Mouse (Mus musculus): ENCODE data around the gene Fam3c. TPM values are rescaled to one million over a fixed set of nuclear protein-coding genes. Genes with fewer than 3 reads are reported as not detected.

Gene Fam3c
- polyA plus RNA-seq, 1 experiment: 19.4 TPM

- Histone ChIP-seq H3K36me3 (ENCODE audit: control insufficient read depth, insufficient read depth) (peaks cover 9% of the 10 kb centered on the region), H3ac (ENCODE audit: control insufficient read depth, insufficient read length) (no peak overlapping the region), H3K27me3 (ENCODE audit: control insufficient read depth, insufficient read depth, insufficient read length) (no peaks in the 10 kb centered on the region), H3K4me2 (ENCODE audit: low read depth) (no peak overlapping the region), H3K79me2 (ENCODE audit: control insufficient read depth, insufficient read depth) (peaks cover 6% of the 10 kb centered on the region), H3K4me3 (no peak overlapping the region)
- no peak for TF ChIP-seq TCF12 (IDR thresholded peaks at IDR 0.05; ENCODE audit: insufficient read depth, poor library complexity, severe bottlenecking)
- no peak for TF ChIP-seq POLR2AphosphoS2 (IDR thresholded peaks at IDR 0.05; ENCODE audit: insufficient read length, low read depth)
- no peak for TF ChIP-seq REST (IDR thresholded peaks at IDR 0.05; ENCODE audit: insufficient read depth, insufficient read length)
- TF ChIP-seq USF1 (IDR thresholded peaks at IDR 0.05; ENCODE audit: low read depth): no peak
- TF ChIP-seq POLR2A (IDR thresholded peaks at IDR 0.05; ENCODE audit: insufficient read length, low read depth): no peak
- TF ChIP-seq E2F4 (IDR thresholded peaks at IDR 0.05; ENCODE audit: insufficient read depth): no peak
- TF ChIP-seq TCF3 (IDR thresholded peaks at IDR 0.05; ENCODE audit: insufficient read length, low read depth): no peak
- no peak for TF ChIP-seq MYOD1 (IDR thresholded peaks at IDR 0.05; ENCODE audit: control insufficient read depth in 1 of 3, insufficient read length in 2 of 3, low read depth in 2 of 3)
- no peak for TF ChIP-seq SRF (IDR thresholded peaks at IDR 0.05; ENCODE audit: control insufficient read depth, insufficient read length, low read depth)
- no peak for TF ChIP-seq MYOG (IDR thresholded peaks at IDR 0.05; ENCODE audit: control insufficient read depth in 1 of 3, insufficient read depth in 1 of 3, insufficient read length in 2 of 3, low read depth in 2 of 3)
- no peak for TF ChIP-seq CEBPB (IDR thresholded peaks at IDR 0.05; ENCODE audit: insufficient read depth, poor library complexity, severe bottlenecking)
- TF ChIP-seq MAX (IDR thresholded peaks at IDR 0.05; ENCODE audit: low read depth): no peak
These were observed 11.6 kb downstream of the Fam3c start for GRCm38 (mm10) chr6:22344443-22344842.

- Histone ChIP-seq H3K4me2 (ENCODE audit: low read depth) (no peak overlapping the region), H3ac (ENCODE audit: control insufficient read depth, insufficient read length) (no peak overlapping the region), H3K79me2 (ENCODE audit: control insufficient read depth, insufficient read depth) (peaks cover 6% of the 10 kb centered on the region), H3K27me3 (ENCODE audit: control insufficient read depth, insufficient read depth, insufficient read length) (no peaks in the 10 kb centered on the region), H3K4me3 (no peak overlapping the region), H3K36me3 (ENCODE audit: control insufficient read depth, insufficient read depth) (peaks cover 9% of the 10 kb centered on the region)
- no peak for TF ChIP-seq TCF3 (IDR thresholded peaks at IDR 0.05; ENCODE audit: insufficient read length, low read depth)
- no peak for TF ChIP-seq MYOD1 (IDR thresholded peaks at IDR 0.05; ENCODE audit: control insufficient read depth in 1 of 3, insufficient read length in 2 of 3, low read depth in 2 of 3)
- no peak for TF ChIP-seq MYOG (IDR thresholded peaks at IDR 0.05; ENCODE audit: control insufficient read depth in 1 of 3, insufficient read depth in 1 of 3, insufficient read length in 2 of 3, low read depth in 2 of 3)
- no peak for TF ChIP-seq TCF12 (IDR thresholded peaks at IDR 0.05; ENCODE audit: insufficient read depth, poor library complexity, severe bottlenecking)
- no peak for TF ChIP-seq REST (IDR thresholded peaks at IDR 0.05; ENCODE audit: insufficient read depth, insufficient read length)
- TF ChIP-seq POLR2A (IDR thresholded peaks at IDR 0.05; ENCODE audit: insufficient read length, low read depth): no peak
- TF ChIP-seq SRF (IDR thresholded peaks at IDR 0.05; ENCODE audit: control insufficient read depth, insufficient read length, low read depth): no peak
- no peak for TF ChIP-seq CEBPB (IDR thresholded peaks at IDR 0.05; ENCODE audit: insufficient read depth, poor library complexity, severe bottlenecking)
- TF ChIP-seq USF1 (IDR thresholded peaks at IDR 0.05; ENCODE audit: low read depth): no peak
- TF ChIP-seq POLR2AphosphoS2 (IDR thresholded peaks at IDR 0.05; ENCODE audit: insufficient read length, low read depth): no peak
- TF ChIP-seq E2F4 (IDR thresholded peaks at IDR 0.05; ENCODE audit: insufficient read depth): no peak
These were observed 12.3 kb downstream of the Fam3c start for GRCm38 (mm10) chr6:22343706-22344105.

- no peak for TF ChIP-seq POLR2AphosphoS2 (IDR thresholded peaks at IDR 0.05; ENCODE audit: insufficient read length, low read depth)
- TF ChIP-seq TCF12 (IDR thresholded peaks at IDR 0.05; ENCODE audit: insufficient read depth, poor library complexity, severe bottlenecking): no peak
- TF ChIP-seq MYOD1 (IDR thresholded peaks at IDR 0.05; ENCODE audit: control insufficient read depth in 1 of 3, insufficient read length in 2 of 3, low read depth in 2 of 3): no peak
- no peak for TF ChIP-seq CEBPB (IDR thresholded peaks at IDR 0.05; ENCODE audit: insufficient read depth, poor library complexity, severe bottlenecking)
- no peak for TF ChIP-seq USF1 (IDR thresholded peaks at IDR 0.05; ENCODE audit: low read depth)
- no peak for TF ChIP-seq SRF (IDR thresholded peaks at IDR 0.05; ENCODE audit: control insufficient read depth, insufficient read length, low read depth)
- TF ChIP-seq E2F4 (IDR thresholded peaks at IDR 0.05; ENCODE audit: insufficient read depth): no peak
- no peak for TF ChIP-seq REST (IDR thresholded peaks at IDR 0.05; ENCODE audit: insufficient read depth, insufficient read length)
- no peak for TF ChIP-seq MAX (IDR thresholded peaks at IDR 0.05; ENCODE audit: low read depth)
- no peak for TF ChIP-seq TCF3 (IDR thresholded peaks at IDR 0.05; ENCODE audit: insufficient read length, low read depth)
- no peak for TF ChIP-seq POLR2A (IDR thresholded peaks at IDR 0.05; ENCODE audit: insufficient read length, low read depth)
- no peak for TF ChIP-seq MYOG (IDR thresholded peaks at IDR 0.05; ENCODE audit: control insufficient read depth in 1 of 3, insufficient read depth in 1 of 3, insufficient read length in 2 of 3, low read depth in 2 of 3)
- no peak overlapping the region for H3K4me3 ChIP-seq
- no peaks in the 10 kb centered on the region for H3K27me3 ChIP-seq (ENCODE audit: control insufficient read depth, insufficient read depth, insufficient read length)
- no peak overlapping the region for H3K4me2 ChIP-seq (ENCODE audit: low read depth)
- peaks cover 9% of the 10 kb centered on the region for H3K36me3 ChIP-seq (ENCODE audit: control insufficient read depth, insufficient read depth)
- H3K79me2 ChIP-seq (ENCODE audit: control insufficient read depth, insufficient read depth): peaks cover 6% of the 10 kb centered on the region
- H3ac ChIP-seq (ENCODE audit: control insufficient read depth, insufficient read length): no peak overlapping the region
These were observed 12.8 kb downstream of the Fam3c start for GRCm38 (mm10) chr6:22343292-22343691.

DNA sequence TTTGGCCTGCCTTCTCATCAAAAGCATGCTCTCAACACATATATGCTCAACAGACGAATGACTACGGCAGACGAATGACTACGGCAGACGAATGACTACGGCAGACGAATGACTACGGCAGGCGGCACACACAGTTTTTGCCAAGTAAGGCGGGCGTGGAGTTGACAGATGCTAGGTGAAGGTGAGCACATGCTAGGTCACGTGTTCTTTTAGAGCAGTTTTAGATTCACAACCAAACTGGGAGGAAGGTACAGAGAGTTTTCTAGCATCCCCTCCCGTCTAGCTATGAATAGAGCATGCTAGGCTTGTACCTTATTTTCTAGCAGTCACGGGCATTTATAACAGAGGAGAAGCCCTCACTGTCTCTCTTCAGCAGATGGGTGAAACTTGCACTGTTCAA is 15.3 kb downstream of the Fam3c start:
- no peaks in the 10 kb centered on the region for H3K27me3 ChIP-seq (ENCODE audit: control insufficient read depth, insufficient read depth, insufficient read length)
- H3K79me2 ChIP-seq (ENCODE audit: control insufficient read depth, insufficient read depth): peaks cover 4% of the 10 kb centered on the region
- no peak overlapping the region for H3ac ChIP-seq (ENCODE audit: control insufficient read depth, insufficient read length)
- peaks cover 9% of the 10 kb centered on the region for H3K36me3 ChIP-seq (ENCODE audit: control insufficient read depth, insufficient read depth)
- TF ChIP-seq TCF12 (IDR thresholded peaks at IDR 0.05; ENCODE audit: insufficient read depth, poor library complexity, severe bottlenecking) (no peak), USF1 (IDR thresholded peaks at IDR 0.05; ENCODE audit: low read depth) (no peak)
- no peak overlapping the region for H3K4me3 ChIP-seq
- H3K4me2 ChIP-seq (ENCODE audit: low read depth): no peak overlapping the region
